Mouse (Mus musculus) forebrain, embryonic 13.5 days (tissue): Measurements from ENCODE around the gene Pde4d. TPM values are rescaled to one million over a fixed set of nuclear protein-coding genes. Genes with fewer than 3 reads are reported as not detected.
"Not testable (repeated sequence)": the region's sequence is repeated elsewhere in the genome, so short reads cannot be mapped to it uniquely, and the experiment has no call there.

Experiments
- ATAC-seq: fragments of 200-750 bp; cut with Nextera tagmentation; 2 replicates; pipeline ENCODE4 v1.8.0; 2017
- H3K27ac ChIP-seq: fragments of 300-500 bp; sonication (generic); 2 replicates; pipeline ENCODE4 v1.5.1; 2015; ENCODE audit warnings: inconsistent platforms, mild to moderate bottlenecking, moderate library complexity
- H3K27me3 ChIP-seq: fragments of 300-500 bp; sonication (generic); 2 replicates; pipeline ENCODE4 v1.6.1; 2015; ENCODE audit warnings: mild to moderate bottlenecking, inconsistent platforms
- H3K36me3 ChIP-seq: fragments of 300-500 bp; sonication (generic); 2 replicates; pipeline ENCODE4 v1.6.1; 2015; ENCODE audit warnings: mild to moderate bottlenecking, inconsistent platforms; ENCODE audit not compliant: poor library complexity, severe bottlenecking
- H3K4me1 ChIP-seq: fragments of 300-500 bp; sonication (generic); 2 replicates; pipeline ENCODE4 v1.6.1; 2015; ENCODE audit warnings: inconsistent platforms
- H3K4me2 ChIP-seq: fragments of 300-500 bp; sonication (generic); 2 replicates; pipeline ENCODE4 v1.6.1; 2015; ENCODE audit warnings: inconsistent platforms, mild to moderate bottlenecking, moderate library complexity
- H3K4me3 ChIP-seq: fragments of 300-500 bp; sonication (generic); 2 replicates; pipeline ENCODE4 v1.5.1; 2015; ENCODE audit warnings: mild to moderate bottlenecking, inconsistent platforms
- H3K9ac ChIP-seq: fragments of 300-500 bp; sonication (generic); 2 replicates; pipeline ENCODE4 v1.6.1; 2015; ENCODE audit warnings: mild to moderate bottlenecking, inconsistent platforms
- H3K9me3 ChIP-seq: fragments of 300-500 bp; sonication (generic); replicated peaks from 2 replicates; pipeline ENCODE4 v1.6.1; 2016; ENCODE audit warnings: inconsistent platforms
- WGBS: fragments of 180-500 bp; shearing (Covaris S2); methylation state at CpG from one replicate; pipeline ENCODE4 v1.1.7; 2015; 5-methylcytosine and 5-hydroxymethylcytosine counted together
- polyA plus RNA-seq: library from polyadenylated mRNA; unstranded; fragments of >200 nt; fragmentation: Nextera tagmentation; extraction: Ambion mirVana; gene quantifications from 2 replicates; pipeline ENCODE4 v1.2.1, GENCODE M21; 2015

The Pde4d gene
- polyA plus RNA-seq, 1 experiment from 2014 or later = 11.9 TPM

GRCm38 (mm10) chr13:108677056-108677455 is 227.3 kb downstream of the Pde4d start:
- H3K9ac ChIP-seq = no peak overlapping the region
- no peaks in the 10 kb centered on the region for H3K27me3 ChIP-seq
- no peak for ATAC-seq
- no peaks in the 10 kb centered on the region for H3K36me3 ChIP-seq
- no peak overlapping the region for H3K4me2 ChIP-seq
- H3K4me1 ChIP-seq = no peaks in the 10 kb centered on the region
- no peak overlapping the region for H3K27ac ChIP-seq
- no peaks in the 10 kb centered on the region for H3K9me3 ChIP-seq
- H3K4me3 ChIP-seq = no peak overlapping the region

DNA sequence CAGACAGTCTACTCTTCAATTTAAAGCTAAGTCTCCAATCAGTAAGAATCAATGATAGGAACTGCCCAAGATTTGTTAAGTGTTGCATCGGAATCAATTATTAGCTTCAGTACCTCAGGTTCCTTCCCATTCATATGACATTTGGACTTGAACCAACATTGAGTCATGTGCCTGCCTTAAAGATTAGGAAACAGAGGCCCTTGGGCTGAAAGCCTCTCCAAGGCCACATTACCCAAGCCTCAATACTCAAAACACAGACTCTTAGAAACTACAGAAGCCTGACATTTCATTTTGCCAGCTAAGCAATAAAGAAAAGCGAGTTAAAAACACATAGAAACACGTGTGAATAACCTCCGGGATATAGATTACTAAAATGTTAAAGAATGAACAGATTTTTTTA is 233.3 kb downstream of the Pde4d start:
- Histone ChIP-seq H3K9ac (no peak overlapping the region), H3K36me3 (no peaks in the 10 kb centered on the region), H3K27ac (no peak overlapping the region), H3K4me2 (no peak overlapping the region), H3K27me3 (no peaks in the 10 kb centered on the region), H3K4me3 (no peak overlapping the region), H3K4me1 (no peaks in the 10 kb centered on the region), H3K9me3 (no peaks in the 10 kb centered on the region)
- WGBS = 92% methylated on average over 4 of the region's 4 CpGs
- no peak for ATAC-seq

- ATAC-seq = no peak
- 79% methylated on average over 7 of the region's 7 CpGs for WGBS
Measured at GRCm38 (mm10) chr13:108685817-108686216, 236.1 kb downstream of the Pde4d start.

GRCm38 (mm10) chr13:108686262-108686661 is 236.5 kb downstream of the Pde4d start:
- no peak overlapping the region for H3K27ac ChIP-seq
- H3K9me3 ChIP-seq = no peaks in the 10 kb centered on the region
- 84% methylated on average over 2 of the region's 2 CpGs for WGBS
- H3K27me3 ChIP-seq = no peaks in the 10 kb centered on the region
- no peaks in the 10 kb centered on the region for H3K36me3 ChIP-seq
- H3K4me2 ChIP-seq = no peak overlapping the region
- H3K4me1 ChIP-seq = no peaks in the 10 kb centered on the region
- ATAC-seq = no peak
- no peak overlapping the region for H3K9ac ChIP-seq
- no peak overlapping the region for H3K4me3 ChIP-seq

More at GRCm38 (mm10) chr13:108685817-108686216, 236.1 kb downstream of the Pde4d start:
- Histone ChIP-seq H3K27ac (no peak overlapping the region), H3K9ac (no peak overlapping the region), H3K4me2 (no peak overlapping the region), H3K4me1 (no peaks in the 10 kb centered on the region), H3K4me3 (no peak overlapping the region), H3K27me3 (no peaks in the 10 kb centered on the region), H3K36me3 (no peaks in the 10 kb centered on the region), H3K9me3 (no peaks in the 10 kb centered on the region)

- Histone ChIP-seq H3K9ac (no peak overlapping the region), H3K27ac (no peak overlapping the region), H3K36me3 (no peaks in the 10 kb centered on the region), H3K4me3 (no peak overlapping the region), H3K4me1 (no peaks in the 10 kb centered on the region), H3K4me2 (no peak overlapping the region), H3K27me3 (no peaks in the 10 kb centered on the region), H3K9me3 (no peaks in the 10 kb centered on the region)
- WGBS = 82% methylated on average over 4 of the region's 4 CpGs
- ATAC-seq = no peak
Measured at GRCm38 (mm10) chr13:108686807-108687206, 237.1 kb downstream of the Pde4d start.

DNA sequence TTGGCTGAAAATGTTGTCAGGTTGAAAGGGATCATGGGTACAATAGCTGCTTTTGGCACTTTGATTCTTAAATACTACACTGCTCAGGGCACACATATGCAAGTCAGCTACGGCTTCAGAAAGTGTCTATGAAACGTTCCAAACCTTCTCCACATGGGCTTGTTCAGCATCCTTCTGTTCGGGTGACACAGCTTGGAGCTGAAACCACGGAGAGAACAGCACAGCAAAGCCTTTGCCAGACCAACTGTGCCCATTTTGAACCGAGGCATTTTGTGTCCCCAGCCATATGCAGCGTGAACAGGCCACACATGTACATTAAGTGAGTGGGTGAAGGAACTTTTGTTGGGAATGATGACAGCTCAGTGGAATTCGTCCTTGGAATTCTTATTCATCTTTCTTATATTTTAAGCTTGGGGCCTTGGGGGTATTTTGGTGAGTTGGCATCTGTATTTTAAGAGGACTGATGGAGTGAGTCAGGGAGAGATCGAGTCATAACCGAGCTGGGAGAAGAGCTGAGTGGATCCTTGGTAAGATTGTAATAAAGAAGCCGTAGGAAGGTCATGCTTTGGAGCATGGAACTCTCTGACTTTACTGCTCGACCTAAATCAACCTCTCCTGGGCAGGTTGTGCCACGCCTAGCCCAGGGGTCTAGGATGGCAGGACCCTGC is 243.3 kb downstream of the Pde4d start:
- no peaks in the 10 kb centered on the region for H3K4me1 ChIP-seq
- no peak for ATAC-seq
- no peak overlapping the region for H3K4me2 ChIP-seq
- H3K4me3 ChIP-seq = no peak overlapping the region
- H3K9ac ChIP-seq = no peak overlapping the region
- no peaks in the 10 kb centered on the region for H3K9me3 ChIP-seq
- WGBS = 84% methylated on average over 12 of the region's 12 CpGs
- H3K27me3 ChIP-seq = no peaks in the 10 kb centered on the region
- H3K27ac ChIP-seq = no peak overlapping the region
- no peaks in the 10 kb centered on the region for H3K36me3 ChIP-seq

GRCm38 (mm10) chr13:108705441-108705840 is 255.7 kb downstream of the Pde4d start:
- Histone ChIP-seq H3K4me2 (no peak overlapping the region), H3K27me3 (no peaks in the 10 kb centered on the region), H3K4me3 (no peak overlapping the region), H3K27ac (no peak overlapping the region), H3K36me3 (no peaks in the 10 kb centered on the region), H3K4me1 (no peaks in the 10 kb centered on the region), H3K9ac (no peak overlapping the region), H3K9me3 (no peaks in the 10 kb centered on the region)
- 90% methylated on average over 4 of the region's 4 CpGs for WGBS
- ATAC-seq = no peak

DNA sequence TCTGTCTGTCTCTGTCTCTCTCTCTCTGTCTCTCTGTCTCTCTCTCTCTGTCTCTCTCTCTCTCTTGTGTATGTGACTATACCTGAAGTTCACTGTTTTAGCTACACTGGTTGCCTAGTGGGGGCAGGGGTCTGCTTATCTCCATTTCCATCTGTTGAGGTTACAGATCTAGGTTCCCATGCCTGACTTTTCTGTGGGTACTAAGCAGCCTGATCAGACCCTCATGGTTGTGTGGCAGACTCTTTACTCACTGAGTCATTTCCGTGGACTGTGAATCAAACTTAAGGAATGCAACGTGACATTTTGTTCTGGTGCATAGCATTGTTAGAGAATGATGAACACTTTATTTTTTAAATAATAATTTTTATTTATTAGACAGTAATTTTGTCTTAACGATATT is 264.3 kb downstream of the Pde4d start:
- no peak overlapping the region for H3K4me2 ChIP-seq
- no peaks in the 10 kb centered on the region for H3K27me3 ChIP-seq
- no peak overlapping the region for H3K27ac ChIP-seq
- H3K9me3 ChIP-seq = no peaks in the 10 kb centered on the region
- 89% methylated on average over 3 of the region's 3 CpGs for WGBS
- no peak overlapping the region for H3K9ac ChIP-seq
- ATAC-seq = no peak
- no peaks in the 10 kb centered on the region for H3K36me3 ChIP-seq
- H3K4me1 ChIP-seq = no peaks in the 10 kb centered on the region
- H3K4me3 ChIP-seq = no peak overlapping the region

DNA sequence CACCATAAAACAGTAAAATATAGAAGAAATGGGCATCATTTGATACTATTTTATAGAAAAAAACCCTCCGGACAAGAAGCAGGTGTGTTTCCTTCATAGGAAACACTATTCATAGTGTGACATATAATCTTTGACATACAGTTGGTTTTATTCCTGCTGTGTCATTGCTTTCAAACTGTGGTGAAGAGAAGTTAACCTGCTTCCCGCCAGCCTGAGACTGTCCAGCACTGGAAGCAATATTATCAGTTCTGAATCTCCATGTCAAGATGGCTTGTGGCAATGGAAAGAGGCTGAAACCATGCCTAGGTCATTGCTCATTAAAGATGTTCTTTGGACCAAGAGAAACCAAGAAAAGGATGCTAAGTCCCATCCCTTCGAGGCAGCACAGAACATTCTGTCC is 265.3 kb downstream of the Pde4d start:
- H3K4me3 ChIP-seq = no peak overlapping the region
- no peaks in the 10 kb centered on the region for H3K9me3 ChIP-seq
- H3K9ac ChIP-seq = no peak overlapping the region
- WGBS = 91% methylated on average over 3 of the region's 3 CpGs
- H3K27ac ChIP-seq = no peak overlapping the region
- H3K4me2 ChIP-seq = no peak overlapping the region
- H3K4me1 ChIP-seq = no peaks in the 10 kb centered on the region
- no peak for ATAC-seq
- H3K36me3 ChIP-seq = no peaks in the 10 kb centered on the region
- no peaks in the 10 kb centered on the region for H3K27me3 ChIP-seq

- ATAC-seq = no peak
- H3K27me3 ChIP-seq = no peaks in the 10 kb centered on the region
- H3K9me3 ChIP-seq = no peaks in the 10 kb centered on the region
- H3K4me2 ChIP-seq = no peak overlapping the region
- H3K27ac ChIP-seq = no peak overlapping the region
- no peaks in the 10 kb centered on the region for H3K36me3 ChIP-seq
- H3K4me3 ChIP-seq = no peak overlapping the region
- no peaks in the 10 kb centered on the region for H3K4me1 ChIP-seq
- H3K9ac ChIP-seq = no peak overlapping the region
- WGBS = 87% methylated on average over 5 of the region's 5 CpGs
Measured at GRCm38 (mm10) chr13:108722234-108722633, 272.5 kb downstream of the Pde4d start.

DNA sequence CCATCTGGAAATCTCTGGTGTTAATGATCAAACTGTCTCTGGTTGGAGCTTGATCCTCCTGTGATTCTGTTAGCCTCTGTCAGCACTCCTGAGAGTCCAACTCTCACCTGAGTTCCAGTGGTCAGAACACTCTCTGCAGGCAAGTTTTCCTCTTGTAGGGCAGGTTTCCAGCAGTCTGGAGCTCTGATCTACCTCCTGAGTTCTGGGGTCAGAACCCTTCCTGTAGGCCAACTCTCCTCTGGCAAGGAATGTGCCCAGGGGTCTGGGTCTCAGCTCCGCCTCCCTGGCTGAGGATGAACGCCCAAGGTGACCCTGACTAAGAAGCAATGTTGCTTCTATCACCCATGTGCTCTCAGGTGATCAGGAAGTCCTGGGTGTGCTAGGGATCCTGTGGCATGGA is 284.6 kb downstream of the Pde4d start:
- H3K27ac ChIP-seq, H3K4me1 ChIP-seq, H3K4me2 ChIP-seq, H3K36me3 ChIP-seq, H3K4me3 ChIP-seq, H3K9ac ChIP-seq, H3K27me3 ChIP-seq, H3K9me3 ChIP-seq, ATAC-seq: not testable (repeated sequence)
- WGBS = 97% methylated on average over 2 of the region's 2 CpGs

DNA sequence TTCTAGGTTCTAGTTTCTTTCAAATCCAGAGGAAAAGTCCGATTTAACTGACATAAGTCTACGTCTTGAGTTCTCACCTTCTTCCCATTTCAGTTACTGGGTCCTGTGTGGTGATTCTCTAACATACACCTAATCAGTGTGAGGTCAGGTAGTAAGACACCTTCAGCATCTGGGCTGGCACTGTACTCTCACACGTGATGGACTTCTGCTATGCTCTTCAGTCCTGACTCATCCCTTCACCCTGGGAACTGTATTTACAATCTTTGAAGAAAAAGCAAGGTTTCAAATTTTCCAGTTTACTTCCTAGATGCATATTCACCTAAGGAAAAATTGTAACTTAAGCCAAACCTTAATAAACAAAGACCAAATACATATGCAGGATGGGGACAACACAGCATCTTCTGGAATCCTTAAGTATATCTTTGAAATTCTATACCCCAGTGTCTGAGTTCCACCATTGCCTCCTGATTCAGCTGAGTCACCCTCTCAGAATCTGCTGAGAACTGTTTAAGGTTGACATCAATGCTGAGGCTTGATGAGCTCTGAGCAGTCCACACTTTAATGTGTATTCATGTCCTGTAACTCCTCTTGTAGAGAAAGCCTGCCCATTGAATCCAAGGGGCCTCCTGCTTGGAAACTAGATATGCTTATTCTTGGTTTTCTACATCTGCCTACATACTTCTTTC is 301.6 kb downstream of the Pde4d start:
- no peak overlapping the region for H3K4me3 ChIP-seq
- no peaks in the 10 kb centered on the region for H3K36me3 ChIP-seq
- WGBS = 87% methylated on average over 3 of the region's 3 CpGs
- no peak overlapping the region for H3K4me2 ChIP-seq
- H3K27ac ChIP-seq = no peak overlapping the region
- ATAC-seq = no peak
- no peaks in the 10 kb centered on the region for H3K9me3 ChIP-seq
- H3K27me3 ChIP-seq = no peaks in the 10 kb centered on the region
- no peaks in the 10 kb centered on the region for H3K4me1 ChIP-seq
- no peak overlapping the region for H3K9ac ChIP-seq

DNA sequence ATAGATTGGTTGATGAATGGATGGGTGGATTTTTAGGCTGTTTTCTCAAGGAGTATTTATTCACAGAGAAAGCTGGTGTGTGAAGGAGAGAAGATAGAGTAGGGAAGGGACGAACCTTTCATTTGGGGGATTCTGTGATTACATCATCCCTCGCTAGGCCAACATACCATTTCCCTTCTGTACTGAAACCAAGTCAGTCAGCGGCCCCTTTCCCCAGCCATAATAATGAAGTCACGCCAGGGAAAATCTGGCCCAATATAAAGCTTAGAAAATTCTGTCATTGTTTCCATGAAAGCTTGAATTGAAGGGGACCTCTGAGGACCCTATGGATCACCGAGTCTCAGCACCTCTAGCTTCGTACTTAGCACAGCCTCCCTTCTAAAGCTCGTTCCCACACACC is 307.7 kb downstream of the Pde4d start:
- no peaks in the 10 kb centered on the region for H3K9me3 ChIP-seq
- no peaks in the 10 kb centered on the region for H3K36me3 ChIP-seq
- no peaks in the 10 kb centered on the region for H3K4me1 ChIP-seq
- no peak overlapping the region for H3K4me2 ChIP-seq
- 65% methylated on average over 7 of the region's 7 CpGs for WGBS
- no peak for ATAC-seq
- no peaks in the 10 kb centered on the region for H3K27me3 ChIP-seq
- no peak overlapping the region for H3K27ac ChIP-seq
- H3K9ac ChIP-seq = no peak overlapping the region
- H3K4me3 ChIP-seq = no peak overlapping the region
